Mouse (Mus musculus): ENCODE results near the gene Ppp1r35.
A peak's percentile ranks its signal among the peaks of the same experiment; 100 is the strongest.

Gene Ppp1r35

DNA sequence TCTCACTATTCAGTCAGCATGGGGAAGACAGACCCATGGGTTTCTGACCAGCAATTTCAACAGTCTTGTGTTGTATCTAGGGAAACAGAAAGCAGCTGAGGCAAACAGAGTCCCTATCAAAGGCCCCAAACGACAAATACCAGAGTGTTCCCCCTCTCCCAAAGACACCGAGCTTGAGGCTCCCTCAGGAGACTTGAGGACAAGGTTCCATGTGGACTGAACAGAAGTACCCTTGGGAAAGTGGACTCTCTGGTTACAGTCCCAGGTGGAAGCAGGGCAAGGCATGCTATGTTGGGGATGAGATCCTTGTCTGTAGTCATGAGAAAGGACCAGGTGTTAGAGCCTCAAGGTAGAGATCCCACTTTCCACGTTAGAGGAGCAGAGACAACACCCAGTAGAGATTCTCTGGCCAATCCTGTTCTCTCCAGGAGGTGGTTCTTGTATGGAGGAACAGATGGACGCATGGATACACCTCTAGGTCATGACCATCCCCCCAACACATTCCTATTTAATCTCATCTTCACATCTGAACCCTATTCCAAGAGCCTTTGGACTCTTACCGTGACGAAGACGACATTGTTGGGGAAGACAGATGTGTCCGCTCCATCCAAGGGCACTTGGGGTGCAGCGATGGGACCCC, 5.4 kb downstream of the Ppp1r35 start:
- DNase-seq: no peak

DNA sequence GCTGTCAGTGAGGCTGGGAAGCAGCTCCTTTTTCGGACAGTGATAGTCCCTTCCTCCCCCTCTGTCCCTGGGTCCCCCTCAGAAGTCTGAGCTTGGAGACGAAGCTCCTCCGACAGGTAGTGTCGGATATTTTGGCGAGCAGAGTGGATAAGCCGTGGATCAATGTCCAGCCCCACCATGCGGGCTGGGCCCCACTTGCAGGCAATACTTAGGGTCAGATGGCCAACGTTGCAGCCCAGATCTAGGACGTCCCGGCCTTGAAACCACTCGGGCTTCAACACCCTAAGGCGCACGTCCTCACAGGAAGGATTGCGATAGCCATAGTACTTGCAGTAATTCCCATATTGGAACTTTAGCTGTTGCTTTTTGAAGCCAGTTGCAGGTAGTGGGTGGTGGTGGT, 5.9 kb downstream of the Ppp1r35 start:
- DNase-seq: peak; percentile 38

DNA sequence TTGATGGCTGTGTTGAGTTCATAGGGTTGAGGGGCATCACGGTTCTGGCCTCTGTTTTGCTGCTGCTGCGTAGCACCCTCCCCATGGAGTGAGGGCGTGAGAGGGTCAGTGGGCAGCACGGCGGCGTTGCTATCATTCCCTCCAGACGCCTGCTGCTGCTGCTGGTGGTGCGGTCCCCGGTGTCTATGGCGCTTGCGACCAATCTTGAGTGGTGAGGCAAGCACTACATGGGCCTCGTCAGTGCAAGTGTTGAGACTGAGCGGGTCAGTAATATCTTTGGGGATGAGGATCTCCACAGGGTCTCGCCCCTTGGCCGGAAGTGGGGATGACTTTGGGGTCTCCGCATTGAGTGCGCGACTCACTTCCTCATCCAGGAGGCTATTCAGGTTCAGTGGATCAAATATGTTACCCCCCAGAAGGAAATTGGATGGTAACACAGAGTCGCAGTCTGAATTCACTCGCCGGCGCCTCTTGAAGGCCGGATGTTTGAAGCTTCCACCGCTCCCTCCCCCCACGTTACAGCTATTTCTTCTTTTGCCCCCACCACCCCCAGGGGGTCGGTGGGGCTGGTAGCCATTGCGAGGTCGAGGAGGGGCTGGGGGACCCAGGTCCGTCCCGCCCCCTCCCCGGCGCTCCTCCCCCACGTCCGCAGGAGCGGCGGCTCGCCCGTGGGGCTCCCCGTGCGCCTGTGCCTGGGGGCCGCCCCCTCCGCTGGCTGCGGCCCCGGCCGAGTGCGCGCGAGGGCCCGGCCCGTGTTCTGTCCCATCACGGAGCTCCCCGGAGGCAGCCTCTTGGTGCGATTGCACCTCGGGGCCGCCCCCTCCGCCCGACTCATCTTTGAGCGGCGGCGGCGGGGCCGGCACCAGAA, 6.7 kb downstream of the Ppp1r35 start:
- peak; percentile 50 for DNase-seq

DNA sequence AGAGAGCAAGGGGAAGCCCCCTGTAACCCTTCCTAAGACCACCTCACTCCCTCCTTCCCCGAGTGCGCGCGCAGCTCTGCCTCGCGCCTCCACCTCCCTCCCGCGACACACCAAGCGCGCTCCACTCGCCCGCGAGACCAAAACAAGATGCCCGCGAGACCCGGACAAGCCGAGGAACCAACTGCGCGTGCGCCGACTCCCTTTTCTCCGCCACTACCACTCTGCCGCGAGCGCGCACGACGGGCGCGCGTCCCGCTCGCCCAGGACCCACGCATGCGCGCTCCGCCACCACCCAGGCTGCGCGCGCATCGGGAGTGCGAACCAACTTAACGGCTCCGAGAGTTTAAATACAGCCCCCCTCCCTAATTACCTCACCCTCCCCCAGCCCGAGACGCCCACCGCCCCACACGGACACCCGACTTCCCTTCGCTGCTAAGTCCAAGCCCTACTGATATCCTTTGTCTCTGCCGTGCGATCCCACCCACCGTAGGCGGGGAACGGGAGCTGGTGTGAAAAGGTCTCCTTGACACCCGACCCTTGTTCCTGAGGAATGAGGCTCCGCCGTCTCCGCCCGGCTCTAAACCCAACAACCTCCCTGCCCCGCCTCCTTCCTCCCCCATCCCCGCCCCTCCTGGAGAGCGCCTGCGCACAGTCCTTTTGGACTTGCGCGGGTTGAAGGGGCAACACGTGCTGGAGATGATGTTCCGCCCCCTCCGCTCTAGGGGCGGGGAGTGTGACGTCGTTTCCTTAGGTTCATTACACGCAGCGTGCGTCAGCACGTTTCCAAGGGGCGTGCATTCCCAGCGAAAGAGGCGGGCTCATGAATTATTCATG, 7.7 kb downstream of the Ppp1r35 start:
- DNase-seq: peak; percentile 100

DNA sequence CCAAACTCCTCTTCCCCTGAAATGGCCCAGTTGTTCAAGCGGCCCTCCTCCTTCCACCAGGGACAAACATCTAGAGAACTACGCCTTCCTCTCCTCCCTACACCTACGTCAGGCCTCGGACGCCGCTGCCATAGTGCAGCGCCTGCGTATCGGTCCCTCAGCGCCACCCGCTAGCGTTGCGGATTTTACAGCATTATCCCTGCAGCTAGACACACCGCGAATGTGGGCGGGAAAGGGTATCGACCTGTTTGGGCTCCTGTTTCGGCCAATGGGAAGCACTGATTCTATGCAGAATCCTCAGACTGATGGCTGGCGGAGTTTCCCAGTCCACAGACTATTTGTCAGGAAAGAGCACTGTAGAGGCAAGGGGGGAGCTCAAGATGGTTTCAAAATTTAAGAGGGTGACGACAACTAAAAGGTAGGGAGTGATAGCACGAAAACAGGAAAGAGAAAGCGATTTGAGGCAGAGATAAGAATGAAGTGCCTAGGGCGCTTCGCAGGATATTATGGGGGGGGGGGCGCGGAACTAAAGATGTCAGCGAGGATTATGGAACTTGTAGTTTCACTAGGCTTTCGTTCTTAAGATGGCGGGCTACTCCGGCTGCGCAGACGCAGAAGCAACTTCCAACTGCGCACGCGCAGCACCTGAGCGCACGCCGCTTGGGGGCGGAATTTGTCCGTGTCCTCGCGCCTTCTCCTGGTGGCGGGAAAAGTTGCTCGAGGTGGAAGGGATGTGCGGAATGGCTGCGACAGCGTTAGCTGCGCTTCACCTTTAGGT, 8.7 kb downstream of the Ppp1r35 start, which contains the start of the genes Mepce and Zcwpw1:
Gene Mepce (minus strand): TSS at position 505 of the 778 bp plus-strand sequence.
Gene Zcwpw1 (plus strand): TSS at position 648 of the 778 bp plus-strand sequence.
- DNase-seq: peak; percentile 97

DNA sequence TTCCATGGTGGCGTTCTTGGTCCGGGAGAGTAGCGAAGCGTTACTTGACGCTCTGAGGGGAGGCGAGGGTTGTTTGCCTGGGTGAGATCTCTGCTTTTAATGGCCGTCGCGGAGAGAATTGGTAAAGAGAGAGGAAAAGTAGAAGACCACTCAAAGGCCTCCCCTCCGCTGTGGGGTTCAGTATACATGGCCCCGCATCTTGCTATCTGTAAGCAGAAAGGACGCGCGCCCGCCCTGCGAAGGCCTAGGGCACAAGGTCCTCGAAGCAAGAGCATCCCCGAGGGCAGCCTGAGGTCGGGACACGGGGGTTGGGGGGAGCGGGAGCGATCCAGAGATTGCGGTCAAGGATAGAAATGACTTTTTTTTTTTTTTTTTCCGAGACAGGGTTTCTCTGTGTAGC, 9.5 kb downstream of the Ppp1r35 start:
- peak; percentile 47 for DNase-seq

DNA sequence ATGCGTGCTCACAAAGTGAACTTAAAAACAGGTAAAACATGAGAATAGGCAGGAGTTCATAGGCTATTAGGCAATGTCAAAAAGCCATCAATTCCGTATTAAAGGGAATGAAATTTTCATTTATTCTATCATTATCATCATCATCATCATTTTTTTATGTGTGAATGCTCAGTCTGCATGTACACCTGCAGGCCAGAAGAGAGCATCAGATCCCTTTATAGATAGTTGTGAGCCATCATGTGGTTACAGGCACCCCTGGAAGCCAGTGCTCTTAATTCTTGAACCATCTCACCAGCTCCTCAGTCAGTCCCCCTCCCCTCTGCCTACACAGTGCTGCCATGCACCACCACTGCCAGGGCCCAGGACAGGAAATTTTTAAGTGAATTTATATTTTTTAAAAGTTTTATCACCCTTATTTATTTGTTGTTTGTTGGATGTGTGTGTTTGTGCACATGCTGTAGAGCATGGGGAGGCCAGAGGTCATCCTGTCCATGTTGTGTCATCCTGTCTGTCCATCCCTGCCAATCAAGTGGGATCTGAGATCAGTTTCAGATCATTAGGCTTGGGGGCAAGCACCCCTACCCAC, 10.4 kb downstream of the Ppp1r35 start:
- DNase-seq: no peak

DNA sequence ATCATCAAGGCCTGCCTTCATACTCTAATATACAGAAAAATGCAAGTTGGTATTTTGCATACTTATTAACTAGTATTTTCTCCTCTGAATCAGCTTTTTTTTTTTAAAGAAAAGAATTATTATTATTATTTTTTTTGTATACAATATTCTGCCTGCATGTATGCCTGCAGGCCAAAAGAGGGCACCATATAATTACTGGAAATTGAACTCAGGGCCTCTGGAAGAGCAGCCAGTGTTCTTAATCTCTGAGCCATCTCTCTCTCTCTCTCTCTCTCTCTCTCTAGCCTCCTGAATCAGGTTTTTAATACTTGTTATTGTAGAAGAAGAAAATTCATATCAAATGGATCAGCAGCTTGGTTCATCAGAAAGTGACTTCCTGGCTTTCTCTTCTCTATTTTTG, 12.9 kb downstream of the Ppp1r35 start:
- no peak for DNase-seq

DNA sequence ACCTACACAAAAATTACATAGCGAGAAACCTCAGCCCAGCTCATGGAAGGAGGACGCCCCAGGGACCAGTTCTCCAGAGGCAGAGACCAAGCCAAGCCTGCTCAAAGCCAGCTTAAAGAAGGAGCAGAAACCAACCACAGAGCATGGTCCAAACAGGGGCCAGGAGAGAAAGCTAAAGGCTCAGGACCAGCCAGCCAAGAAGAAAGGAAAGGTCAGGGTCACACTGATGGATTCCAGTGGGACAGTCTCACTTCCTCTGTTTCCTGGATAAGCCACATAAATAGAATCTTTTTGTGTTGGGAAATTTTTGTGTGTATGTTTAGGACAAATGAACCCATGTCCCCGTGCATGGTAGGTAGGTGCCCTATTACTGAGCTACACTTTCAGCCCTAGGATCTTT, 18.0 kb downstream of the Ppp1r35 start:
- DNase-seq: no peak

DNA sequence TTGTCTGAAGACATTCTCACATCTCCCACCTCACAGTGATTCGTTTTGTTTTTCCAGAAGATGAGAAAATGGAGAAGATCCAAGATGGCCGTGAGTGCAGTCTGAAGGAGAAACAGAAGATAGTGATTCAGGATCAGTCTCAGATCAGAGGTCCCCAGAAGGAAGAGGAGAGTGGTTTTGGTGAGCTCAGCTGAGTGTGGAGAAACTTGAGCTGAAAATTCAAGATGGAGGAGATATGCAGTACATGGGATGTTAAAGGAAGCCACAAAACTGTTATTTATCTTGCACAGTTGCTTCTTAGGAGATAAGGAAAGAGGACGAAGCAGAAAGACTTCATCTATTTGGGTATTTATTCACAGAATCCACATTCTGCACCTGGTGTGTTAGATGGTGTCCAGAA, 22.3 kb downstream of the Ppp1r35 start:
- DNase-seq: no peak

DNA sequence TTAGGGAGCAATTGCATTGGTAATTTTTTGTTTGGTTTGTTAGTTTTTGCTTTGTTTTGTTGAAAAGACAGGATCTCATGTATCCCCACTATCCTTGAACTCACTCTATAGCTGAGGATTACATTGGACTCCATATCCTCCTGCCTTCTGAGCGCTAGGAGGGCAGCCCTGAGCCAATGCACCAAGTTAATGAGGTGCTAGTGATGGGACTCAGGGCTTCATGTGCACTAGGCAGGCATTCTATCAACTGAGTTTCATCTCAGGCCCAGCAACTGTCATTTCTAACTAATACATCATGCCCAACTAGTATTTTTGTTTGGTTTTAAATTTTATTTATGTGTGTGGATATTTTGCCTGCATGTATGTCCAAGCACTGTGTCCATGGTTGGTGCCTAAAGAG, 27.5 kb downstream of the Ppp1r35 start:
- no peak for DNase-seq

DNA sequence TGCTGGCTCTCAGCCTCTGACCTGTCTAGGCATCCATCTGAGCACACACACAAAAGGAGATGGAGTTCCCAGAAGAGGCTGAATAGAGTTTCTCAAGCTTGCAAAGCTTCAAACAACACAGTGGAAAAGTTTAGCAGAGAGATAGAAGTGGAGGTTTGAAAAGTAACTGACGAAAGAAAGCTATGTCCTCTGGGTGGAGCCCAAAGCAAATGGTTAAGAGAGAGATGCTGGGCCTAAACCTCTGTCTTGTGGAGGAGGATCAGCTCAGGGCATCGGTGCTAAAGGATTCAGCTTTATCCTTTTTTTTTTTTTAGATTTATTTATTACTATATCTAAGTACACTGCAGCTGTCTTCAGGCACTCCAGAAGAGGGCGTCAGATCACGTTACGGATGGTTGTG, 29.7 kb downstream of the Ppp1r35 start:
- DNase-seq: no peak

DNA sequence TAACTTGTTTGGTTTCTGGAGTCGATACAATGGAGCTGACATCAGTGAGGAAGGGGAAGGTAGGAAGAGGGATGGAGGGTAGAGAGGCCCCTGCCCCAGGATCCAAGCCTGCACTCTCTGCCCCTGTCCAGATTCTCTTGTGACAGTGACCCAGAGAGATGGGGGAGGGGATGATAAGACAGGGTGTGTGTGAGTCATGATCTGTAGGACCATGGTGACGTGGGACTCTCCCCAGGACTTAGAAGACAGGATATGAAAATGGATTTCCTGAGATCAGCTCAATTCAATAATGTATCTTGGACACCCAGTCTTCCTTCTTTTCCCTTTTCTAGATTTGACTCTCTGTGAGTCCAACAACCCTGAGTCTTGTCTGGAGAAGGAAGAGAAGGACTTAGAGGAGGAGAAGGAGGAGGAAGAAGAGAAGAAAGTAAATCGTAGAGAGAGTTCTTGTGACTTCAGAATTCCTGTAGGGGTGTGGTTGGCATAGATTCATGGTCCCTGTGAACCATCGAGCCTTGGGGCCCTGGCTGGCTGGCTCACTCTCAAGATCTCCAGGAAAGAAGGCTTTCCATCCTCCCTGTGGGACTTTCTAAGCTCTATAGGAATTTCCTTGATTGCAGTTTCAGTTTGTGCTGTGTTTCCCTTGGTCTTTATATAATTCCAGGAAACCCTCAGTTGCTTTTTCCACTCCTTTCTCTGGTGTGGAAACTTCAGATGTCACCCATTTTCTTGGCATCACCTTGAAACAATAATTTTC, 39.0 kb downstream of the Ppp1r35 start:
- DNase-seq: no peak

DNA sequence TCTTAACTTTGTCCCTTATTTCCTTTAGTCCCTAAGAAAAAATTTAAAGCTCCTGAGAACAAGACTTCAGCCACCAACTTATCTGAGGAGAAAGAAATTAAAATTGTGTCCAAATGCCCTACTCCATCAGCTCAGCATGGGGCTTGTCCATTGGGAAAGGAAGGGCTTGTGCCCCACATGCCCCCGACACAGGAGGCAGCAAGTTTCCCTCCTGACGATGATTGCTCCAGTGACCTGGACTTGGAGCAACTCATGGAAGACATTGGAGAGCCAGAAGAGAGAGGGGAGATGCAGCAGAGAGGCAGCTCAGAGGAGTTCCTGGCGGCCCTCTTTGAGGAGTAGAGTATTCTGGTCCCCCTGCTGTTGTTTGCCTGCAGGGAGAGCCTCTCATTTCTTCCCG, 43.5 kb downstream of the Ppp1r35 start:
- no peak for DNase-seq

DNA sequence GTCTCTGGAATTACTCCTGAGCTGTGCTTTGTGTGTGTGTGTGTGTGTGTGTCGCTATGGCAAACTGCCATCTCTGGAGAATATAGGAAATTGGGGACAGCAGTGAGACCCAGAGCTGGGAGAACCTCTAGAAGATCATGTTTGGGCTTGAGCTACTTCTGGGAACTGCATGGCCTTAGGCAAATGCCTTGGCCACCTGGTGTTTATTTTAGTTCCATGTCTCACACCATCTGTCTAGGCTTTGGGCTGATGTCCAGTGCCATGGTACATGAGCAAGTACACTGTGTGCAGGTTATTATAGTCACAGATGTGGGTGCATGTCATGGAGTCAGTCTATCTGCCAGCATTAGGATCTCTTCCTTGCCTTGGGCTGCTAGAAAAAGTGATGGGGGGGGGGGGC, 44.0 kb downstream of the Ppp1r35 start:
- no peak for DNase-seq

DNA sequence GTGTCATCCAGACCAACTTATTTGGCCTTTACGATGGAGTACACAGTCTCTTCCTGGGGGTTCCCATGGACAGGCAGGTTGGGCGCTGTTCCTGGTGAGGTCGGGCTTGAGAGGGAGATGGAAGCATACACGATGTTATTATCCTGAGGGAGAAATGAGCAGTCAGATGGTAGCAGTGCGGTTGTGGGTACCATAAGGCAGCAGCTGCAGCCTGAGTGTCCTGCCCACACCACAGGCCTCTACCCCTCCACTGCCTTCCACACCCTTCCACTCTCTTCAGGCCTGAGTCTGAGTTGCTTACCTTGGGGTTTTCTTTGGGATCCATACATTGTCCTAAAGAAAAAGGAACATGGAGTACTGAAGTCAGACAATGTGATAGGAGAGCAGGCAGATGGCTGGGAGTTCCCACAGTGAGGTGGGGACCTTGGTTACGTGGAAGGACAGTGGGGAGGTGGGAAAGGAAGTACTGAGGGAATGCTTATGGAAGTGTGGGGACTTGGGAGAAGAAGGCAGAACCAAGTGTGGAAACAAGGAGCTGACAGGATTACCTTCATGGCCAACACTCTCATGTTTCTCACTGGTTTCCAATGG, 44.9 kb downstream of the Ppp1r35 start:
- DNase-seq: no peak

DNA sequence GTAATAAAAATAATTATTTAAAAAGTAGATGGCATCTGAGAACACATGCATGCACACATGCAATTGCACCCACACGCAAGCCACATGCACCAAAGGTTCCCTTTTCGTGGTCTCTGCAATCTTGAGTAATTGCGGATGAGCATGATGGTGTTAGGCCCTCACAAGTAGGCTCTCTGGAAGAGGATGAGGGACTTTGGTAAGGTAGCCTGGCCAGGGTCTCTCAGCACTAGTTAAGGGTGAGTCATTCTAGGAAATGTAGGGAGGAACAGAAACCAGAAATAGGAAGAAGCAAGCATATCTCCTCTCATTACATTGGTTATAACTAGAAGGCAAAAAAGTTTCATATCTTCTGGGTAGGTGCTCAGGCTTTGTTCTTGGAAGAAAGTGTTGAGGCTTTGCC, 46.4 kb downstream of the Ppp1r35 start:
- no peak for DNase-seq

DNA sequence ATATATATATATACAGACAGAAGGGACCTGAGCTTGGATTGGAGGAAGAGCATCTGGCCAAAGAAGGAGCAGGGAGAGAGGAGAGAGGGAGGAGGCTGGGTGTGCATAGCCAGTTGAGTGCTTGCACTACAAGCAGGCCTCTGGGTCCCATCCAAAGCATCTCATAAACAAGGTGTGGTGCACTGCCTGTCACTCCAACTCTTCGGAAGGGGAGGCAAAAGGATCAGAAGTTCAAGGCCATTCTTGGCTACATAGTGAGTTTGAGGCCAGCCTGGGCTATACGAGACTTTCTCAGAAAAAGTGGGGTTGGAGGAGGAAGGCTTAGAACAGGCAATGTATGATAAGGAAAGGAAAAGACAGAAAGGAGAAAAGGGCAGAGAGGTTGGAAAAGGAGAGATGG, 47.3 kb downstream of the Ppp1r35 start:
- no peak for DNase-seq

DNA sequence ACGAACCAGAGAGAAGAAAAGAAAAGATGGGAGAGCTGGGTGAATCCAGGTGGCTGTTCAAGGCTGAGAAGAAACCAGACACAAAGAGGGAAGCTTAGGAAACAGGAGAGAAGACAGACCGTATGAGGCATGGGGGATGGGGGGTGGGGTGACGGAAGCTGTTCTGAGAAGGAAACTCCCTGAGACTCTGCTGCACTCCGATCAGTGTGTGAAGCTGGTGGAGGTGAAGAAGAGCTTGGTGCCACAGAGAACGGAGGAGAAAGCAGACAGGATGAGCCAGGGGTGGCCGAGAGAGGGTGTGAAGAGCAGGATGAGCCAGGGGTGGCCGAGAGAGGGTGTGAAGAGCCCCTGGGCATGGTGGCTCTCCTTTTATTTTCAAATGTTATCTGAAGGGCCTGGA, 47.8 kb downstream of the Ppp1r35 start:
- no peak for DNase-seq

DNA sequence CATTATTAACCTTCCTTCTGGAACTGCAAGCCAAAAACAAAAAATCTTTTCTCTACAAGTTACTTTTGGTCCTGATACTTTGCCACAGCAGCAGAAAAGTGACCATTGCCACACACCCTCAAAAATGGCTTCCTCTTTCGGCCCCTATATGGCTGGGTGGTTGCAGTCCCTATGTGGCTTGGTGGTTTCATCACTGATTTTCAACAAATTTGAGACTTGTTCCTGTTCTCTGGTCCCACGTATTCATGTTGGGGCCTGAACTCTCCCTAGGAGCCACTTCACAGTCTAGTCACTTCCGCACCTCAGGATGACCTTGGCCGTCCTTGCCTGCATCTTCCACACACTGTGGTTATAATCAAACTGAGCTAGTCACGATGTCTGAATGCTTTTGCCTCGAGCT, 50.0 kb downstream of the Ppp1r35 start:
- DNase-seq: no peak

Measured in kidney, adult 9 months (tissue).